Mouse (Mus musculus): ENCODE results near the gene Cmss1.

- TF ChIP-seq CTCF (IDR thresholded peaks at IDR 0.05; ENCODE audit: borderline replicate concordance, insufficient read depth, low read length) = no peak
- TF ChIP-seq POLR2A (IDR thresholded peaks at IDR 0.05; ENCODE audit: low read depth, low read length) = peak; percentile 18; the same call in 1 of the 2 replicates
These were observed 205.0 kb downstream of the Cmss1 start for GRCm38 (mm10) chr16:57401702-57402101.

All from embryonic fibroblast, embryonic 13.5 days (primary cell).